Mouse (Mus musculus) adrenal gland, postnatal 4 days (tissue): Measurements from ENCODE around the gene Noxred1. TPM values are rescaled to one million over a fixed set of nuclear protein-coding genes. Genes with fewer than 3 reads are reported as not detected.
"Not testable (repeated sequence)": the region's sequence is repeated elsewhere in the genome, so short reads cannot be mapped to it uniquely, and the experiment has no call there.

Source experiments
- DNase-seq, 2 experiments: peaks; one replicate each; pipeline ENCODE4 v3.0.0; 2021 to 2022; ENCODE audit warnings: low spot score in 2 of 2, mixed read lengths in 2 of 2
- long read RNA-seq, 2 experiments: library from polyadenylated mRNA; stranded (forward); transcript quantifications; one replicate each; pipeline ENCODE4 v2.0.0; 2021
- total RNA-seq, 2 experiments: library from RNA; stranded (reverse); gene quantifications; 2 replicates each; pipeline ENCODE4 v1.2.3; 2021

The Noxred1 gene
- under 1 TPM; 0.17 to 0.51 TPM for total RNA-seq
- long read RNA-seq, experiment 1: 0 reads
- long read RNA-seq, experiment 2: 0 reads

GRCm38 (mm10) chr12:87238632-87239031, at the start of gene Noxred1:
Gene Noxred1, minus strand, starts transcription at chr12:87238732.
- no peak for DNase-seq

- no peak for DNase-seq
These were observed 46.2 kb upstream of the Noxred1 start for GRCm38 (mm10) chr12:87284726-87285125.

- no peak for DNase-seq
These were observed 45.7 kb upstream of the Noxred1 start for GRCm38 (mm10) chr12:87284268-87284667.

- DNase-seq: no peak
These were observed 45.2 kb upstream of the Noxred1 start for GRCm38 (mm10) chr12:87283706-87284105.

GRCm38 (mm10) chr12:87282743-87283142, 44.2 kb upstream of the Noxred1 start:
- DNase-seq: no peak

GRCm38 (mm10) chr12:87281766-87282165, 43.2 kb upstream of the Noxred1 start:
- DNase-seq: no peak

GRCm38 (mm10) chr12:87279879-87280278, 41.3 kb upstream of the Noxred1 start:
- DNase-seq: no peak

- DNase-seq: no peak
These were observed 40.8 kb upstream of the Noxred1 start for GRCm38 (mm10) chr12:87279350-87279749.

- peak in 1 of 2 experiments; percentile 12 for DNase-seq
These were observed 39.7 kb upstream of the Noxred1 start for GRCm38 (mm10) chr12:87278118-87278730.

- DNase-seq: not testable (repeated sequence)
These were observed 38.7 kb upstream of the Noxred1 start for GRCm38 (mm10) chr12:87277251-87277650.

GRCm38 (mm10) chr12:87274853-87275831, 36.6 kb upstream of the Noxred1 start:
- DNase-seq: no peak

- DNase-seq: no peak
These were observed 29.1 kb upstream of the Noxred1 start for GRCm38 (mm10) chr12:87267682-87268081.

GRCm38 (mm10) chr12:87266827-87267603, 28.5 kb upstream of the Noxred1 start:
- peak in 1 of 2 experiments; percentile 34 for DNase-seq

- peak; percentile 19 to 74 for DNase-seq
These were observed 27.7 kb upstream of the Noxred1 start, which contains the start of the genes Vipas39 and Ahsa1 for GRCm38 (mm10) chr12:87266108-87266826. Gene Vipas39, minus strand, starts transcription at chr12:87266256. Gene Ahsa1, plus strand, starts transcription at chr12:87266479.

- DNase-seq: no peak
These were observed 26.9 kb upstream of the Noxred1 start for GRCm38 (mm10) chr12:87265444-87265843.

GRCm38 (mm10) chr12:87260562-87260961, 22.0 kb upstream of the Noxred1 start:
- no peak for DNase-seq

- no peak for DNase-seq
These were observed 18.1 kb upstream of the Noxred1 start for GRCm38 (mm10) chr12:87256629-87257028.

GRCm38 (mm10) chr12:87253878-87254277, 15.3 kb upstream of the Noxred1 start:
- no peak for DNase-seq

- DNase-seq: no peak
These were observed 11.6 kb upstream of the Noxred1 start for GRCm38 (mm10) chr12:87250161-87250560.

- no peak for DNase-seq
These were observed 1.5 kb downstream of the Noxred1 start for GRCm38 (mm10) chr12:87236882-87237483.
